Mouse (Mus musculus): ENCODE data around the gene Gm20388.

GRCm38 (mm10) chr8:120407701-120408240 lies 497.1 kb downstream of the Gm20388 start:
- peak; percentile 57 for TF ChIP-seq CTCF (IDR thresholded peaks at IDR 0.05; ENCODE audit: low read depth)
- no peak for TF ChIP-seq EP300 (IDR thresholded peaks at IDR 0.05; ENCODE audit: low read depth)
